Mouse (Mus musculus) hindbrain, embryonic 13.5 days (tissue): ENCODE results near the gene Calr. TPM values are rescaled to one million over a fixed set of nuclear protein-coding genes. Genes with fewer than 3 reads are reported as not detected.

Source experiments
- ATAC-seq: fragments of 200-750 bp; cut with Nextera tagmentation; 2 replicates; pipeline ENCODE4 v1.8.0; 2017; ENCODE audit warnings: moderate TSS enrichment; ENCODE audit not compliant: low FRiP score
- H3K27ac ChIP-seq: fragments of 300-500 bp; sonication (generic); 2 replicates; pipeline ENCODE4 v1.5.1; 2015; ENCODE audit warnings: inconsistent platforms, mild to moderate bottlenecking, moderate library complexity
- H3K27me3 ChIP-seq: fragments of 300-500 bp; sonication (generic); 2 replicates; pipeline ENCODE4 v1.6.1; 2015; ENCODE audit warnings: mild to moderate bottlenecking, inconsistent platforms
- H3K36me3 ChIP-seq: fragments of 300-500 bp; sonication (generic); 2 replicates; pipeline ENCODE4 v1.6.1; 2015; ENCODE audit warnings: mild to moderate bottlenecking, inconsistent platforms
- H3K4me1 ChIP-seq: fragments of 300-500 bp; sonication (generic); replicated peaks from 2 replicates; pipeline ENCODE4 v1.6.1; 2015; ENCODE audit warnings: inconsistent platforms
- H3K4me2 ChIP-seq: fragments of 300-500 bp; sonication (generic); 2 replicates; pipeline ENCODE4 v1.6.1; 2015; ENCODE audit warnings: inconsistent platforms, mild to moderate bottlenecking, moderate library complexity
- H3K4me3 ChIP-seq: fragments of 300-500 bp; sonication (generic); 2 replicates; pipeline ENCODE4 v1.5.1; 2015; ENCODE audit warnings: mild to moderate bottlenecking, inconsistent platforms
- H3K9ac ChIP-seq: fragments of 300-500 bp; sonication (generic); 2 replicates; pipeline ENCODE4 v1.6.1; 2015; ENCODE audit warnings: mild to moderate bottlenecking, inconsistent platforms
- H3K9me3 ChIP-seq: fragments of 300-500 bp; sonication (generic); 2 replicates; pipeline ENCODE4 v1.6.1; 2016; ENCODE audit warnings: inconsistent platforms
- WGBS: fragments of 180-500 bp; shearing (Covaris S2); methylation state at CpG from one replicate; pipeline ENCODE4 v1.1.7; 2015; 5-methylcytosine and 5-hydroxymethylcytosine counted together
- microRNA-seq: library from miRNA; unstranded; fragments of <30 nt; microRNA quantifications from one replicate; pipeline ENCODE4, GENCODE M21; 2016
- polyA plus RNA-seq: library from polyadenylated mRNA; unstranded; fragments of >200 nt; fragmentation: Nextera tagmentation; extraction: Ambion mirVana; gene quantifications from 2 replicates; pipeline ENCODE4 v1.2.1, GENCODE M21; 2015

Gene Calr
- polyA plus RNA-seq, 1 experiment from 2014 or later, result 672 TPM

GRCm38 (mm10) chr8:84793134-84793533, 53.6 kb downstream of the Calr start:
- no peaks in the 10 kb centered on the region for H3K36me3 ChIP-seq
- peaks cover 82% of the 10 kb centered on the region for H3K4me1 ChIP-seq
- peaks cover 100% of the 10 kb centered on the region for H3K27me3 ChIP-seq
- WGBS, result 80% methylated on average over 9 of the region's 9 CpGs
- no peak overlapping the region; the same call in 1 of the 2 replicates for H3K9ac ChIP-seq
- H3K4me3 ChIP-seq, result no peak overlapping the region
- peak overlapping the region; percentile 33 for H3K4me2 ChIP-seq
- no peaks in the 10 kb centered on the region for H3K9me3 ChIP-seq
- ATAC-seq, result no peak
- H3K27ac ChIP-seq, result peak overlapping the region; percentile 92

GRCm38 (mm10) chr8:84792429-84792947, 54.2 kb downstream of the Calr start:
- peaks cover 82% of the 10 kb centered on the region for H3K4me1 ChIP-seq
- H3K9ac ChIP-seq, result 0 out of 2 replicates have a peak overlapping the region, but pooled peaks have one; percentile 13
- H3K9me3 ChIP-seq, result no peaks in the 10 kb centered on the region
- ATAC-seq, result no peak
- no peaks in the 10 kb centered on the region for H3K36me3 ChIP-seq
- peaks cover 100% of the 10 kb centered on the region for H3K27me3 ChIP-seq
- no peak overlapping the region for H3K4me3 ChIP-seq
- no peak overlapping the region for H3K4me2 ChIP-seq
- WGBS, result 81% methylated on average over 12 of the region's 12 CpGs
- H3K27ac ChIP-seq, result no peak overlapping the region

Small RNA genes lying within 50 kb of the gene (microRNA-seq; reads per million reads assigned to microRNA genes)
- gene Mir7069, result 2.8 reads per million, percentile 4 among the genes with 10 or more reads in this experiment

Other genes with a start within 250 kb of the Calr start
- gene Ier2, start 184.1 kb downstream of the Calr start, polyA plus RNA-seq, result 26.1 and 32.2 TPM in 2 replicates
- 51.9 and 60.3 TPM in 2 replicates for gene Trmt1, start 160.6 kb downstream of the Calr start, polyA plus RNA-seq
- 13.7 and 14.4 TPM in 2 replicates for gene Nacc1, start 159.1 kb downstream of the Calr start, polyA plus RNA-seq
- 3.9 and 4.2 TPM in 2 replicates for gene Lyl1, start 145.5 kb downstream of the Calr start, polyA plus RNA-seq
- 1.0 and 2.3 TPM in 2 replicates for gene G430095P16Rik, start 123.9 kb downstream of the Calr start, polyA plus RNA-seq
- 35.3 and 44.1 TPM in 2 replicates for gene Nfix, start 46.6 kb downstream of the Calr start, polyA plus RNA-seq
- gene Dand5, start 24.1 kb downstream of the Calr start, polyA plus RNA-seq, result 10.8 and 11.5 TPM in 2 replicates
- gene Gadd45gip1, start 15.4 kb downstream of the Calr start, polyA plus RNA-seq, result 37.3 and 37.8 TPM in 2 replicates
- gene Rad23a, start 6.3 kb downstream of the Calr start, polyA plus RNA-seq, result 83.2 and 85.5 TPM in 2 replicates
- 107 and 109 TPM in 2 replicates for gene Farsa, start 10.1 kb upstream of the Calr start, polyA plus RNA-seq
- gene Syce2, start 25.2 kb upstream of the Calr start, polyA plus RNA-seq, result 17.8 and 20.4 TPM in 2 replicates
- 33.1 TPM in 2 replicates for gene Gcdh, start 47.0 kb upstream of the Calr start, polyA plus RNA-seq
- 0.64 and 1.00 TPM in 2 replicates for gene Klf1, start 55.0 kb upstream of the Calr start, polyA plus RNA-seq
- gene Dnase2a, start 61.6 kb upstream of the Calr start, polyA plus RNA-seq, result 5.8 and 6.0 TPM in 2 replicates
- 59.1 and 62.2 TPM in 2 replicates for gene Mast1, start 90.4 kb upstream of the Calr start, polyA plus RNA-seq
- 1.8 and 2.4 TPM in 2 replicates for gene Rtbdn, start 100.1 kb upstream of the Calr start, polyA plus RNA-seq
- gene Gm49661, start 122.5 kb upstream of the Calr start, polyA plus RNA-seq, result not detected in 2 replicates
- gene Prdx2, start 122.7 kb upstream of the Calr start, polyA plus RNA-seq, result 1,362 and 1,388 TPM in 2 replicates
- 61.4 and 62.1 TPM in 2 replicates for gene Rnaseh2a, start 122.8 kb upstream of the Calr start, polyA plus RNA-seq
- 5.2 and 5.9 TPM in 2 replicates for gene Junb, start 131.8 kb upstream of the Calr start, polyA plus RNA-seq
- 25.1 and 25.5 TPM in 2 replicates for gene Hook2, start 143.7 kb upstream of the Calr start, polyA plus RNA-seq
- gene Best2, start 167.6 kb upstream of the Calr start, polyA plus RNA-seq, result not detected in 2 replicates
- gene Asna1, start 178.3 kb upstream of the Calr start, polyA plus RNA-seq, result 151 and 157 TPM in 2 replicates
- 139 and 141 TPM in 2 replicates for gene Trir, start 179.9 kb upstream of the Calr start, polyA plus RNA-seq
- 48.8 and 54.7 TPM in 2 replicates for gene Tnpo2, start 190.0 kb upstream of the Calr start, polyA plus RNA-seq
- gene Fbxw9, start 213.1 kb upstream of the Calr start, polyA plus RNA-seq, result 59.2 and 66.2 TPM in 2 replicates
- gene Gm5741, start 221.0 kb upstream of the Calr start, polyA plus RNA-seq, result 0.78 and 1.3 TPM in 2 replicates
- gene Dhps, start 224.8 kb upstream of the Calr start, polyA plus RNA-seq, result 90.5 and 96.4 TPM in 2 replicates
- 109 and 112 TPM in 2 replicates for gene Wdr83os, start 233.8 kb upstream of the Calr start, polyA plus RNA-seq
- gene Wdr83, start 234.4 kb upstream of the Calr start, polyA plus RNA-seq, result 50.5 and 53.0 TPM in 2 replicates
- gene Man2b1, start 236.3 kb upstream of the Calr start, polyA plus RNA-seq, result 17.7 and 19.4 TPM in 2 replicates